Mouse (Mus musculus): ENCODE measurements around the gene Cntrl. TPM values are rescaled to one million over a fixed set of nuclear protein-coding genes. Genes with fewer than 3 reads are reported as not detected.

Gene Cntrl
- polyA plus RNA-seq, 1 experiment from 2014 or later: 8.0 TPM

- Histone ChIP-seq H3K9ac (ENCODE audit: low read length) (no peak overlapping the region), H3K9me3 (ENCODE audit: control insufficient read depth, low read length) (no peaks in the 10 kb centered on the region), H3K36me3 (ENCODE audit: control insufficient read depth, insufficient read depth, low read length) (no peaks in the 10 kb centered on the region), H3K27ac (replicated peaks) (no peak overlapping the region), H3K4me1 (replicated peaks; ENCODE audit: control insufficient read depth, insufficient read depth) (no peaks in the 10 kb centered on the region), H3K4me2 (replicated peaks; ENCODE audit: low read depth) (no peak overlapping the region), H3K4me3 (ENCODE audit: low read depth, low read length) (no peak overlapping the region), H3K27me3 (ENCODE audit: control insufficient read depth, insufficient read depth, low read length) (no peaks in the 10 kb centered on the region)
- no peak for ATAC-seq (ENCODE audit: low FRiP score, low TSS enrichment)
- WGBS: 54% methylated on average over 6 of the region's 6 CpGs
- TF ChIP-seq EP300 (optimal IDR thresholded peaks at IDR 0.05): no peak
- TF ChIP-seq CTCF (IDR thresholded peaks at IDR 0.05; ENCODE audit: low read depth): no peak
- no peak for DNase-seq (ENCODE audit: low spot score)
These were observed 30.1 kb upstream of the Cntrl start for GRCm38 (mm10) chr2:35079166-35079565.

GRCm38 (mm10) chr2:35087418-35087817 is 21.9 kb upstream of the Cntrl start:
- Histone ChIP-seq H3K4me2 (replicated peaks; ENCODE audit: low read depth) (no peak overlapping the region), H3K9me3 (ENCODE audit: control insufficient read depth, low read length) (no peaks in the 10 kb centered on the region), H3K27ac (replicated peaks) (no peak overlapping the region), H3K36me3 (ENCODE audit: control insufficient read depth, insufficient read depth, low read length) (no peaks in the 10 kb centered on the region), H3K4me3 (ENCODE audit: low read depth, low read length) (no peak overlapping the region), H3K9ac (ENCODE audit: low read length) (no peak overlapping the region), H3K4me1 (replicated peaks; ENCODE audit: control insufficient read depth, insufficient read depth) (no peaks in the 10 kb centered on the region), H3K27me3 (ENCODE audit: control insufficient read depth, insufficient read depth, low read length) (no peaks in the 10 kb centered on the region)
- whole genome bisulfite sequencing: 66% methylated on average over 4 of the region's 4 CpGs
- no peak for TF ChIP-seq CTCF (IDR thresholded peaks at IDR 0.05; ENCODE audit: low read depth)
- no peak for TF ChIP-seq EP300 (optimal IDR thresholded peaks at IDR 0.05)
- no peak for ATAC-seq (ENCODE audit: low FRiP score, low TSS enrichment)
- no peak for DNase-seq (ENCODE audit: low spot score)

- no peak overlapping the region for H3K4me3 ChIP-seq (ENCODE audit: low read depth, low read length)
- no peaks in the 10 kb centered on the region for H3K4me1 ChIP-seq (replicated peaks; ENCODE audit: control insufficient read depth, insufficient read depth)
- no peak overlapping the region for H3K4me2 ChIP-seq (replicated peaks; ENCODE audit: low read depth)
- no peak for DNase-seq (ENCODE audit: low spot score)
- H3K36me3 ChIP-seq (ENCODE audit: control insufficient read depth, insufficient read depth, low read length): no peaks in the 10 kb centered on the region
- no peak overlapping the region for H3K27ac ChIP-seq (replicated peaks)
- H3K9ac ChIP-seq (ENCODE audit: low read length): no peak overlapping the region
- no peak for ATAC-seq (ENCODE audit: low FRiP score, low TSS enrichment)
- no peaks in the 10 kb centered on the region for H3K9me3 ChIP-seq (ENCODE audit: control insufficient read depth, low read length)
- TF ChIP-seq CTCF (IDR thresholded peaks at IDR 0.05; ENCODE audit: low read depth) (no peak), EP300 (optimal IDR thresholded peaks at IDR 0.05) (no peak)
- H3K27me3 ChIP-seq (ENCODE audit: control insufficient read depth, insufficient read depth, low read length): no peaks in the 10 kb centered on the region
- 65% methylated on average over 6 of the region's 6 CpGs for WGBS
These were observed 8.8 kb upstream of the Cntrl start for GRCm38 (mm10) chr2:35100529-35100928.

- WGBS: 97% methylated on average over 3 of the region's 3 CpGs
- H3K27me3 ChIP-seq (ENCODE audit: control insufficient read depth, insufficient read depth, low read length): no peaks in the 10 kb centered on the region
- H3K4me1 ChIP-seq (replicated peaks; ENCODE audit: control insufficient read depth, insufficient read depth): no peaks in the 10 kb centered on the region
- TF ChIP-seq CTCF (IDR thresholded peaks at IDR 0.05; ENCODE audit: low read depth) (no peak), EP300 (optimal IDR thresholded peaks at IDR 0.05) (no peak)
- H3K36me3 ChIP-seq (ENCODE audit: control insufficient read depth, insufficient read depth, low read length): no peaks in the 10 kb centered on the region
- H3K27ac ChIP-seq (replicated peaks): no peak within 1 kb of the TSS
- DNase-seq (ENCODE audit: low spot score): no peak
- H3K9me3 ChIP-seq (ENCODE audit: control insufficient read depth, low read length): no peaks in the 10 kb centered on the region
- H3K9ac ChIP-seq (ENCODE audit: low read length): no peak within 1 kb of the TSS
- no peak within 1 kb of the TSS for H3K4me2 ChIP-seq (replicated peaks; ENCODE audit: low read depth)
- H3K4me3 ChIP-seq (ENCODE audit: low read depth, low read length): no peak within 1 kb of the TSS
- ATAC-seq (ENCODE audit: low FRiP score, low TSS enrichment): no peak
These were observed 7.8 kb upstream of the Cntrl start, which contains the start of gene AI182371 for GRCm38 (mm10) chr2:35101443-35101842. TSS of gene AI182371 (minus strand) at chr2:35101543.

GRCm38 (mm10) chr2:35102777-35103176 is 6.5 kb upstream of the Cntrl start:
- Histone ChIP-seq H3K27me3 (ENCODE audit: control insufficient read depth, insufficient read depth, low read length) (no peaks in the 10 kb centered on the region), H3K4me3 (ENCODE audit: low read depth, low read length) (no peak overlapping the region), H3K9ac (ENCODE audit: low read length) (no peak overlapping the region), H3K4me2 (replicated peaks; ENCODE audit: low read depth) (no peak overlapping the region), H3K9me3 (ENCODE audit: control insufficient read depth, low read length) (no peaks in the 10 kb centered on the region), H3K4me1 (replicated peaks; ENCODE audit: control insufficient read depth, insufficient read depth) (no peaks in the 10 kb centered on the region), H3K36me3 (ENCODE audit: control insufficient read depth, insufficient read depth, low read length) (no peaks in the 10 kb centered on the region), H3K27ac (replicated peaks) (no peak overlapping the region)
- DNase-seq (ENCODE audit: low spot score): no peak
- TF ChIP-seq EP300 (optimal IDR thresholded peaks at IDR 0.05): no peak
- no peak for TF ChIP-seq CTCF (IDR thresholded peaks at IDR 0.05; ENCODE audit: low read depth)
- ATAC-seq (ENCODE audit: low FRiP score, low TSS enrichment): no peak

GRCm38 (mm10) chr2:35103558-35103957 is 5.7 kb upstream of the Cntrl start:
- H3K9ac ChIP-seq (ENCODE audit: low read length): no peak overlapping the region
- no peak overlapping the region for H3K4me3 ChIP-seq (ENCODE audit: low read depth, low read length)
- H3K27me3 ChIP-seq (ENCODE audit: control insufficient read depth, insufficient read depth, low read length): no peaks in the 10 kb centered on the region
- no peaks in the 10 kb centered on the region for H3K36me3 ChIP-seq (ENCODE audit: control insufficient read depth, insufficient read depth, low read length)
- no peak for TF ChIP-seq EP300 (optimal IDR thresholded peaks at IDR 0.05)
- TF ChIP-seq CTCF (IDR thresholded peaks at IDR 0.05; ENCODE audit: low read depth): no peak
- DNase-seq (ENCODE audit: low spot score) (no peak), ATAC-seq (ENCODE audit: low FRiP score, low TSS enrichment) (no peak)
- no peak overlapping the region for H3K4me2 ChIP-seq (replicated peaks; ENCODE audit: low read depth)
- no peak overlapping the region for H3K27ac ChIP-seq (replicated peaks)
- 58% methylated on average over 5 of the region's 5 CpGs for WGBS
- H3K9me3 ChIP-seq (ENCODE audit: control insufficient read depth, low read length): no peaks in the 10 kb centered on the region
- H3K4me1 ChIP-seq (replicated peaks; ENCODE audit: control insufficient read depth, insufficient read depth): no peaks in the 10 kb centered on the region

All from stomach, postnatal 0 days (tissue).